Mouse (Mus musculus): ENCODE measurements around the gene Lias. TPM values are rescaled to one million over a fixed set of nuclear protein-coding genes. Genes with fewer than 3 reads are reported as not detected.

Lias gene
- polyA plus RNA-seq, 1 experiment = 13.1 TPM

DNA sequence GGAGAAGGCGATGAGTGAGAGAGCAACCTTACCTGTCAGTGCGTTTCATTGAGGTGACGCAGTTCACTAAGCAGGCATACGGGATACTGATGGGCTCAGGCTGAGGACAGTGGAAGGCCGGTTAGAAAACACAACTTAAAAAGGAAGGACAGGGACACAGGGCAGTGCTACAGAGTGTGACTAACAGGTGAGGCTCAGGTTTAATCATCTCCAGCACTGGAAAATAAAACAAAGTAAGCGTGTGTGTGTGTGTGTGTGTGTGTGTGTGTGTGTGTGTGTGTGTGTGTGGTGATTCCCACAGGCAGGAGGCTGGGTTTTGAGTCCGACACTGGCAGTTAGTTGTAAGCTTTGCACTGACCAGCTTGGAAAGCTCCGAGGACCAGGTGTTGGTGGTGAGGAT is 31.5 kb downstream of the Lias start:
- no peak for DNase-seq
- WGBS = 97% methylated on average over 8 of the region's 8 CpGs

DNA sequence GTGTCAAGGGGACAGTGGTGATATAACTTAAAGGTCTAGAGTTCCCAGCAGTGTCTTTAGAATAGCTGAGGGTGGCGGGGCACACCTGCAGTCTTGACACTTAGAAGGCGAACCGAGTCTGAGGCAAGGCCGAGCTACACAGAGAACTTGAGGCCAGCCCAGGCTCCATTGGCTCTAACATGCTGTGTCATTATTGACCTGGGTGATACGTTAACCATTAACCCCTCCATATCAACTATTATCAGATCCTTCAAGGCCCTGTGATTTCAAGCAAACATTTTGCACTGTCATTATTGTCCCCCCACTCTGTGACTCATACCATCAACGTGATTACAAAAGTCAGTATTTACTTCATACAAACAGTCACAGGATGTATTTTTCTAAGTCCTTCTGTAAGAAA is 32.9 kb downstream of the Lias start:
- no peak for DNase-seq
- WGBS = 76% methylated on average over 6 of the region's 6 CpGs
- no peaks in the 10 kb centered on the region for H3K4me1 ChIP-seq (ENCODE audit: control insufficient read depth, insufficient read depth, low read length)
- H3K4me3 ChIP-seq (replicated peaks; ENCODE audit: extremely low read depth, low read depth, low read length) = no peak overlapping the region
- no peak for TF ChIP-seq CTCF (IDR thresholded peaks at IDR 0.05; ENCODE audit: insufficient read depth, low read length)
- TF ChIP-seq POLR2A (IDR thresholded peaks at IDR 0.05; ENCODE audit: borderline replicate concordance, extremely low read depth, low read depth, low read length) = no peak

More for the DNA sequence above, 31.5 kb downstream of the Lias start:
- no peaks in the 10 kb centered on the region for H3K4me1 ChIP-seq (ENCODE audit: control insufficient read depth, insufficient read depth, low read length)
- TF ChIP-seq POLR2A (IDR thresholded peaks at IDR 0.05; ENCODE audit: borderline replicate concordance, extremely low read depth, low read depth, low read length) (no peak), CTCF (IDR thresholded peaks at IDR 0.05; ENCODE audit: insufficient read depth, low read length) (no peak)
- H3K4me3 ChIP-seq (replicated peaks; ENCODE audit: extremely low read depth, low read depth, low read length) = no peak overlapping the region

DNA sequence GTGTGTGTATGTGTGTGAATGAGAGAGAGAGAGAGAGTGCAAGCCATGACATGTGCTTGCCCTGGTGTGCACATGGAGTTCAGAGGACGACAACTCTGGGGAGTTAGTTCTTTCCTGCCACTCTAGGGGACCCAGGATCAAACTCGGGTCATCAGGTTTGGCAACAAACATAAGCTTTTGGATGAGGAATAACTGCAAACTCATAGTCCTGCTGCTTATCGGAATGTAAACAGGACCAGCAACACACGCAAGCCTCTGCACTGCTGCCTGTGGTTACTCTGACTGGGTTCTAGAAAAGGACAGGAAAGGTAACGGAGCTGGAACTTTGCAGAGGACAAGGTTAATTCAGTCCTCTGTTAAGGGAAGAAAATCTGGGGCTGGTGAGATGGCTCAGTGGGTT is 34.0 kb downstream of the Lias start:
- Histone ChIP-seq H3K4me1 (ENCODE audit: control insufficient read depth, insufficient read depth, low read length) (no peaks in the 10 kb centered on the region), H3K4me3 (replicated peaks; ENCODE audit: extremely low read depth, low read depth, low read length) (no peak overlapping the region)
- DNase-seq = no peak
- WGBS = 79% methylated on average over 5 of the region's 5 CpGs
- TF ChIP-seq CTCF (IDR thresholded peaks at IDR 0.05; ENCODE audit: insufficient read depth, low read length) (no peak), POLR2A (IDR thresholded peaks at IDR 0.05; ENCODE audit: borderline replicate concordance, extremely low read depth, low read depth, low read length) (no peak)

DNA sequence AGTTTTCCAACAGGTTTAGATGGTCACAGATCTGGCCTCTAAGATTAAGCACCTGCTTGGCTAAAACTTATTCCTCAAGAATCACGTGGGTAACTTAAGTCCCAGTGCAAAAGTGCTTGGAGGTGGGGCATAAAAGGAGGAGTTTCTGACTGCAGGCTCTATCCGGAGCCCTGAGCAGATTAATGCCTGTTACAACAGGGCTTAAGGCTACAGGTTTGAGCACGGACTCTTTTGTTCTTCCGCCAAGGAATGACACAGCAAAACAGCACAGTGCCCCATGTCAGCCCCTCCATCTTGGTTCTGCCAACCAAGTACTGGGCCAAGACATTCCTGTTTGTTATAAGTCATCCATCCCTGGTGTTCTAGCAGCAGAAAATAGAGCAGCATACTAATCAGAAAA is 37.0 kb downstream of the Lias start:
- 44% methylated on average over 4 of the region's 4 CpGs for WGBS
- DNase-seq = peak; percentile 22

DNA sequence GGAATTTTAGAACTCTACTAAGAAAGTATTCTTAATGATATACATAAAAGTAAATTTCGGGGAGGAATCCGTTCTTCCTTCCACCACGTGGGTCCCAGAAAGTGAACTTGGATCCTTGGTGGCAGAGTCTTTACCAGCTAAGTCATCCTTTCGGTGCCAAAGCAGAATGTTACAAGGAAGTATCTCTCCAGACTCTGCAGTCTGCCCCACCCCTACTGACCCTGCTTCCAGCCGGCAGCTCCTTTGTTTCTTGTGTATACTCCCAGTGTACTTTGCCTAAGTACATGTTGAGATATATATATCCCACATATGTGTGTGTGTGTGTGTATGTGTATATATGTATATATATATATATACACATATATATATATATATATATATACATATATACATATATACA is 38.1 kb downstream of the Lias start:
- 76% methylated on average over 5 of the region's 5 CpGs for WGBS
- no peak for DNase-seq
- Histone ChIP-seq H3K4me1 (ENCODE audit: control insufficient read depth, insufficient read depth, low read length) (no peaks in the 10 kb centered on the region), H3K4me3 (replicated peaks; ENCODE audit: extremely low read depth, low read depth, low read length) (no peak overlapping the region)
- no peak for TF ChIP-seq POLR2A (IDR thresholded peaks at IDR 0.05; ENCODE audit: borderline replicate concordance, extremely low read depth, low read depth, low read length)
- no peak for TF ChIP-seq CTCF (IDR thresholded peaks at IDR 0.05; ENCODE audit: insufficient read depth, low read length)

More for the DNA sequence above, 37.0 kb downstream of the Lias start:
- H3K4me1 ChIP-seq (ENCODE audit: control insufficient read depth, insufficient read depth, low read length) = no peaks in the 10 kb centered on the region
- no peak overlapping the region for H3K4me3 ChIP-seq (replicated peaks; ENCODE audit: extremely low read depth, low read depth, low read length)
- TF ChIP-seq CTCF (IDR thresholded peaks at IDR 0.05; ENCODE audit: insufficient read depth, low read length) (no peak), POLR2A (IDR thresholded peaks at IDR 0.05; ENCODE audit: borderline replicate concordance, extremely low read depth, low read depth, low read length) (no peak)

DNA sequence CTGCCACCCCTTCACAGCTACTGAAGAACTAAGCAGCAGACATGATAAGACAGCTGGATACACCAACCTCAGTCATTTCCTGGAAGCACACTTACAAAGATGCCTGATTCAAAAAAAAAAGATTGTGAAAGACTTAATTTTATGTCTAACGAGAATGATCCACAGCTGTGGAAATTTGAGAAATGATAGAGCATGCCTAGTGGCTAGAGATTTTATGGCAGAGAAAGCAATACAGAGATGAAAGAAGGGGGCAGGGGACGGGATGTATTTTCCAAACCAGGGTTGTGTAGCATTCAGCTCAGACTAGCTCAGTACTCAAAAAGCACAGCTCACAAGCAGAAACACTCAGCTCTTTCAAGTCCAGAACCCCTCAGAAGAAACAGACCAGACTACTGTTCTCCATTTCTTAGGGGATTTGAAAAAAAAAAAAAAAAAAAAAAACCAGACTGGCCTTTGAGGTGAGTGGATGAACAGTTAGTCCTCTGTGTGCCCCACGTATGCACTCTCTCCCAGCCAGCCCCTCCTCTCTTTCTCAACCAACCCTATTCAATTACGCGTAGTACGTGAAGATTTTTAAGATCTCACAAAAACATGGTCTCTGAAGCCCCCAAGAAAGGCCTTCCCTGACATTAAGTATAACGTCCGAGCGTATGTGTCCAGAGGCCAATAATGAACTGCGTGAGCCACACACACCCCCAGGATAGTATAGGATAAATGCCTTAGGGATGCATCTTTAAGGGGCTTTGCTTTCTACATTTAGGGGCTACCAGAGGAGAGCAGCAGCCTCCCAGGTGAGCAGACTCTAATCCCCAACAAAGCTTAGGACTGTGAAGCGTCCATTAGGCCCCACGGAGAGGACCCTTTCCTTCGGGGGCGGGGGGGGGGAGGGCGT is 43.4 kb downstream of the Lias start:
- peak overlapping the region; percentile 75 for H3K4me3 ChIP-seq (replicated peaks; ENCODE audit: extremely low read depth, low read depth, low read length)
- peak; percentile 12 for DNase-seq
- TF ChIP-seq POLR2A (IDR thresholded peaks at IDR 0.05; ENCODE audit: borderline replicate concordance, extremely low read depth, low read depth, low read length) (no peak), CTCF (IDR thresholded peaks at IDR 0.05; ENCODE audit: insufficient read depth, low read length) (no peak)
- 11% methylated on average over 15 of the region's 15 CpGs for WGBS
- H3K4me1 ChIP-seq (ENCODE audit: control insufficient read depth, insufficient read depth, low read length) = 0 out of 2 replicates have a peak, but pooled peaks cover 3% of the 10 kb centered on the region

DNA sequence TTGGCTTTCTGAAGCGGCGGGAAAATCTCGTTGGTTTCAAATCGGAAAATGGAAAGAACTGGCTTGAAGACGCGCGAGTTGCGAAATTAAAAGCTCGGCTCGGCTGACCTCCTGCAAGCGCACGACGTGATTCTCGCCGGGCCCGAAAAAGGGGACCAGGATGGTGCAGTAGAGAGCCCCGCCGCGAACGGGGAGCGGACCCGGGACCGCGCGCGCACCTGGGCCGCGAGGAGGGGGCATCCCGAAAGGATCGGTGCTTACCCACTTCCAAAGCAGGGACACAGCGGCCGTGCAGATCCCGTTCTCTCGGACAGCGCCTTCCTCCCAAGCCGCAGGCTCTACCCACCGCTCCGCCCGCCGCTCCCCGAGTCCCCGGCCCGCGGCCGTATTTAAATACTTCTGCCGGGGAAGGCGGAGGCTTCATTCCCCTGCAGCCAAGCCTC is 44.1 kb downstream of the Lias start:
- TF ChIP-seq CTCF (IDR thresholded peaks at IDR 0.05; ENCODE audit: insufficient read depth, low read length) = no peak
- peak; percentile 55; the same call in 1 of the 2 replicates for TF ChIP-seq POLR2A (IDR thresholded peaks at IDR 0.05; ENCODE audit: borderline replicate concordance, extremely low read depth, low read depth, low read length)
- Histone ChIP-seq H3K4me1 (ENCODE audit: control insufficient read depth, insufficient read depth, low read length) (0 out of 2 replicates have a peak, but pooled peaks cover 3% of the 10 kb centered on the region), H3K4me3 (replicated peaks; ENCODE audit: extremely low read depth, low read depth, low read length) (peak overlapping the region; percentile 75)
- no peak for DNase-seq
- under 1% methylated on average over 47 of the region's 47 CpGs for WGBS

DNA sequence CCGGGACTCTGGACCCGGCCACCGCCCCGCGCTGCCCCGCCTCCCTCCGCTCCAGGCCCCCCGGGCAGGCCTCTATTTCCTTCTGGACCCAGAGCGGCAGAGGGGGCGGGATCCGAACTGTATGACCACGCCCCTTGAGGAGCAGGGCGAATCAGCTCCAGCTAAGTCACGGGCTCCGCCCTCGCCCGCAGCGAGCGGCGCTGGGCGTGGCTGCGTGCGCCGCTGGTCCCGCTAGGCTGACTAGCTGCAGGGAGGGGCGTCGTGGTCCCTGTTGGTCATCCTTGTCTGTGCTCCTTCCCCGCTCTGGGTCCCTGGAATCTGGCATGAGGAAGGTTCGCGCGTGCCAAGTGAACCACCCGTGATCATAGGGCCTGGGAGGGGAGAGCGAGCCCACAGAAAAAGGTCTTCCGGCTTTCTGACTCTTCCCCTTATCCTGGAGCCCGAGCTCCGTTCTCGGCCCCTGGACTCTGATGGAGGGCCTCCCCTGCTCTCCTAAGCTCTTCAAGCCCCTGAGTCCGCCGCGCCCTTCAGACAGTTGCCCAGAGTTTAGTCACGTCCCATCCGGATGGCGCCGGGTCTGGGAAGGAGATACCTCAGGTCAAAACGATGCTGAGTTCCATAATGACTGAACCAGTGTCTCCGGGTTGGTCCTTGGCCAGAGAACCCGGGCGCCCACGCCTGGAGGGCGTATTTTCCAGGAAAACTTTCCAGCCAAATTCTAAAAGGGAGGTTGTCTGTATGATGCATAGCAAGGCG is 44.7 kb downstream of the Lias start, which contains the start of gene Ugdh:
Gene Ugdh (minus strand): TSS at position 144 of the 756 bp plus-strand sequence.
- under 1% methylated on average over 51 of the region's 51 CpGs for WGBS
- peak; percentile 95 for DNase-seq
- peak within 1 kb of the TSS; percentile 80 for H3K4me3 ChIP-seq (replicated peaks; ENCODE audit: extremely low read depth, low read depth, low read length)
- H3K4me1 ChIP-seq (ENCODE audit: control insufficient read depth, insufficient read depth, low read length) = 0 out of 2 replicates have a peak, but pooled peaks cover 3% of the 10 kb centered on the region
- TF ChIP-seq CTCF (IDR thresholded peaks at IDR 0.05; ENCODE audit: insufficient read depth, low read length) (no peak), POLR2A (IDR thresholded peaks at IDR 0.05; ENCODE audit: borderline replicate concordance, extremely low read depth, low read depth, low read length) (peak; percentile 98)

DNA sequence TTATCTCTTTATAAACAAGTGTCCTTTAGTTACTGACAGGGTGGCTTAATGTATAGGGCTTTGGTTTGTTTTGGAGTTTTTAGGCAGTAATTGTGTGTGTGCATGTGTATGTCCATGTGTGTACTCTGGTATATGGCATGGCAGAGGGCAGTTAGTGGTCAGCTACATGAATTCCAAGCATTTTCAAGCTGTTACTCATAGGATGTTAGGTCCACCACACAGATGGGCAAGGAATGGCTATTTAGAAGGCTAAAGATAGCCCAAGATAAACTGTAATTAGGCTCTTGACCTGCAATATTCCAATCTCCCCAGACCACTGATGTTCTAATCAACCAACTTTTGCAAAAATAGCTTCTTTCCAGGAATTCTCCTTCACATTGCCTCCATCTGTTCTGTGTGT is 46.7 kb downstream of the Lias start:
- Histone ChIP-seq H3K4me1 (ENCODE audit: control insufficient read depth, insufficient read depth, low read length) (0 out of 2 replicates have a peak, but pooled peaks cover 3% of the 10 kb centered on the region), H3K4me3 (replicated peaks; ENCODE audit: extremely low read depth, low read depth, low read length) (no peak overlapping the region)
- no peak for DNase-seq
- TF ChIP-seq CTCF (IDR thresholded peaks at IDR 0.05; ENCODE audit: insufficient read depth, low read length) = no peak
- TF ChIP-seq POLR2A (IDR thresholded peaks at IDR 0.05; ENCODE audit: borderline replicate concordance, extremely low read depth, low read depth, low read length) = no peak
